Mouse (Mus musculus) lung, postnatal 0 days (tissue): ENCODE measurements around the gene Gm10392.

Experiments
- CTCF ChIP-seq: IDR thresholded peaks from 2 replicates; pipeline ENCODE4 v1.5.1; 2016; ENCODE audit warnings: antibody characterized with exemption, mild to moderate bottlenecking
- EP300 ChIP-seq: IDR thresholded peaks from 2 replicates; pipeline ENCODE4 v1.6.1; 2016; ENCODE audit warnings: antibody characterized with exemption, mild to moderate bottlenecking, control low read depth

- TF ChIP-seq CTCF (no peak), EP300 (no peak)
These were observed 773 bp downstream of the Gm10392 start for GRCm38 (mm10) chr11:77518051-77518798.
